Mouse (Mus musculus): ENCODE data around the gene Hipk1.

- no peak for TF ChIP-seq CTCF (IDR thresholded peaks at IDR 0.05; ENCODE audit: low read depth, low read length)
- TF ChIP-seq POLR2A (IDR thresholded peaks at IDR 0.05; ENCODE audit: extremely low read depth, insufficient read depth, low read length): no peak
Measured at GRCm38 (mm10) chr3:103809799-103810150, 18.4 kb upstream of the Hipk1 start.

Data from liver, adult 2 months (tissue).